ENCODE assay signal across 9 mouse cellular contexts in genomic region chr1:171279721-171280120, GRCm38 (mm10). TPM values are rescaled to one million over a fixed set of nuclear protein-coding genes. Genes with fewer than 3 reads are reported as not detected.
A peak's percentile ranks its signal among the peaks of the same experiment; 100 is the strongest.
DNase-seq lines count a peak whose midpoint lies in the region; ATAC-seq lines count a peak whose summit lies in the region.
"Had no signal": no experiment of that assay in that cellular context is flagged by ENCODE, and none has a peak within 500 bp of the region (broad histone marks: within the 10 kb centered on the region; RNA-seq: fewer than 3 reads in every experiment).

No protein-coding gene starts in this region.

- H3K4me1 ChIP-seq in megakaryocyte, embryonic 14.5 days: peaks cover 34% of the 10 kb centered on the region
- peaks cover 22% of the 10 kb centered on the region for H3K4me1 ChIP-seq in limb, embryonic 15.5 days
- peaks cover 16% of the 10 kb centered on the region for H3K4me1 ChIP-seq in stomach, embryonic 16.5 days (ENCODE audit: control insufficient read depth, insufficient read depth, low read length)

- 60% methylated on average over 5 of the region's 5 CpGs for WGBS in limb, embryonic 15.5 days
- WGBS in stomach, embryonic 16.5 days: 67% methylated on average over 5 of the region's 5 CpGs

- DNase-seq in adrenal gland, postnatal 10 days: peak; percentile 0
- DNase-seq in adrenal gland, postnatal 25 days: no peak
- DNase-seq in cerebellum, postnatal 4 days (ENCODE audit: low spot score in 2 of 2): no peak
- no peak for DNase-seq in adrenal gland, postnatal 4 days (ENCODE audit: low spot score in 2 of 2)
- DNase-seq: adrenal gland, adult 2 months had no signal

- H3K9me3 ChIP-seq in megakaryocyte, embryonic 14.5 days: no peaks in the 10 kb centered on the region
- H3K9me3 ChIP-seq in limb, embryonic 15.5 days: no peaks in the 10 kb centered on the region
- H3K9me3 ChIP-seq in stomach, embryonic 16.5 days (replicated peaks; ENCODE audit: control insufficient read depth, low read length): no peaks in the 10 kb centered on the region

- no peaks in the 10 kb centered on the region for H3K27me3 ChIP-seq in megakaryocyte, embryonic 14.5 days (replicated peaks)
- H3K27me3 ChIP-seq in limb, embryonic 15.5 days: no peaks in the 10 kb centered on the region
- H3K27me3 ChIP-seq in stomach, embryonic 16.5 days (ENCODE audit: control insufficient read depth, insufficient read depth, low read length): no peaks in the 10 kb centered on the region

- no peak overlapping the region for H3K27ac ChIP-seq in limb, embryonic 15.5 days
- no peak overlapping the region for H3K27ac ChIP-seq in stomach, embryonic 16.5 days (ENCODE audit: low read length)

- peak overlapping the region; percentile 84 for H3K4me2 ChIP-seq in limb, embryonic 15.5 days
- peak overlapping the region; percentile 63 for H3K4me2 ChIP-seq in stomach, embryonic 16.5 days (ENCODE audit: low read depth, low read length)

- H3K9ac ChIP-seq in limb, embryonic 15.5 days: peak overlapping the region; percentile 69
- peak overlapping the region; percentile 70 for H3K9ac ChIP-seq in stomach, embryonic 16.5 days (ENCODE audit: low read length)

- H3K4me3 ChIP-seq in megakaryocyte, embryonic 14.5 days (replicated peaks): peak overlapping the region; percentile 95
- peak overlapping the region; percentile 70 for H3K4me3 ChIP-seq in limb, embryonic 15.5 days
- H3K4me3 ChIP-seq in stomach, embryonic 16.5 days (replicated peaks; ENCODE audit: low read length): peak overlapping the region; percentile 78

- ATAC-seq in megakaryocyte, adult 5-6 weeks (ENCODE audit: poor library complexity, severe bottlenecking): no peak
- ATAC-seq in limb, embryonic 15.5 days (ENCODE audit: insufficient number of reproducible peaks, low FRiP score, low TSS enrichment, low read depth): no peak
- no peak for ATAC-seq in stomach, embryonic 16.5 days (ENCODE audit: insufficient read depth, low FRiP score)

- H3K36me3 ChIP-seq in megakaryocyte, embryonic 14.5 days (replicated peaks; ENCODE audit: low read length): peaks cover 71% of the 10 kb centered on the region
- peaks cover 67% of the 10 kb centered on the region for H3K36me3 ChIP-seq in limb, embryonic 15.5 days
- peaks cover 24% of the 10 kb centered on the region for H3K36me3 ChIP-seq in stomach, embryonic 16.5 days (ENCODE audit: control insufficient read depth, insufficient read depth, low read length)

RNA-seq across cellular contexts. Expression of gene Ppox, which starts 1.3 kb away (rescaled TPM):
- total RNA-seq in adrenal gland, postnatal 10 days (2021): 10 to 100 TPM; 30.8 to 43.8 TPM
- total RNA-seq in adrenal gland, postnatal 25 days (2021): 41.6 and 54.7 TPM in 2 replicates
- 17.0 and 28.8 TPM in 2 replicates for polyA plus RNA-seq in megakaryocyte, embryonic 14.5 days (2012; ENCODE audit: insufficient read depth, low replicate concordance)
- total RNA-seq in megakaryocyte, adult 5-6 weeks (2015): 26.5 and 27.4 TPM in 2 replicates
- 14.5 and 18.0 TPM in 2 replicates for total RNA-seq in megakaryocyte, adult 5-6 weeks (2017)
- polyA plus RNA-seq in limb, embryonic 15.5 days (2015; fragmentation: Nextera tagmentation; extraction: Ambion mirVana): 44.7 and 49.5 TPM in 2 replicates
- polyA plus RNA-seq in stomach, embryonic 16.5 days (2015; fragmentation: Nextera tagmentation; extraction: Ambion mirVana): 44.6 and 54.5 TPM in 2 replicates
- 10 to 100 TPM; 55.8 to 57.1 TPM for total RNA-seq in adrenal gland, postnatal 4 days (2021)

RNA-seq across cellular contexts. Expression of gene Usp21, which starts 8.1 kb away (rescaled TPM):
- total RNA-seq in adrenal gland, postnatal 10 days (2021): 10 to 100 TPM; 31.8 to 40.2 TPM
- total RNA-seq in adrenal gland, postnatal 25 days (2021): 47.8 and 50.5 TPM in 2 replicates
- polyA plus RNA-seq in megakaryocyte, embryonic 14.5 days (2012; ENCODE audit: insufficient read depth, low replicate concordance): 33.2 and 67.7 TPM in 2 replicates
- total RNA-seq in megakaryocyte, adult 5-6 weeks (2015): 41.1 and 41.9 TPM in 2 replicates
- 20.2 and 28.9 TPM in 2 replicates for total RNA-seq in megakaryocyte, adult 5-6 weeks (2017)
- 81.5 and 83.1 TPM in 2 replicates for polyA plus RNA-seq in limb, embryonic 15.5 days (2015; fragmentation: Nextera tagmentation; extraction: Ambion mirVana)
- polyA plus RNA-seq in stomach, embryonic 16.5 days (2015; fragmentation: Nextera tagmentation; extraction: Ambion mirVana): 54.9 and 59.1 TPM in 2 replicates
- 10 to 100 TPM; 51.4 to 56.0 TPM for total RNA-seq in adrenal gland, postnatal 4 days (2021)

RNA-seq across cellular contexts. Expression of gene B4galt3, which starts 9.6 kb away (rescaled TPM):
- total RNA-seq in adrenal gland, postnatal 10 days (2021): 10 to 100 TPM; 28.9 to 34.7 TPM
- 36.9 and 38.1 TPM in 2 replicates for total RNA-seq in adrenal gland, postnatal 25 days (2021)
- 20.5 and 20.6 TPM in 2 replicates for polyA plus RNA-seq in megakaryocyte, embryonic 14.5 days (2012; ENCODE audit: insufficient read depth, low replicate concordance)
- total RNA-seq in megakaryocyte, adult 5-6 weeks (2015): 17.8 and 20.4 TPM in 2 replicates
- 28.5 and 33.5 TPM in 2 replicates for total RNA-seq in megakaryocyte, adult 5-6 weeks (2017)
- polyA plus RNA-seq in limb, embryonic 15.5 days (2015; fragmentation: Nextera tagmentation; extraction: Ambion mirVana): 63.2 and 69.1 TPM in 2 replicates
- 70.6 and 71.5 TPM in 2 replicates for polyA plus RNA-seq in stomach, embryonic 16.5 days (2015; fragmentation: Nextera tagmentation; extraction: Ambion mirVana)
- total RNA-seq in adrenal gland, postnatal 4 days (2021): 10 to 100 TPM; 48.4 to 56.3 TPM

RNA-seq across cellular contexts. Expression of gene Ufc1, which starts 15.1 kb away (rescaled TPM):
- total RNA-seq in adrenal gland, postnatal 10 days (2021): 100 to 1,000 TPM; 145 to 153 TPM
- total RNA-seq in adrenal gland, postnatal 25 days (2021): 132 and 151 TPM in 2 replicates
- polyA plus RNA-seq in megakaryocyte, embryonic 14.5 days (2012; ENCODE audit: insufficient read depth, low replicate concordance): 18.6 and 97.6 TPM in 2 replicates
- 95.3 and 105 TPM in 2 replicates for total RNA-seq in megakaryocyte, adult 5-6 weeks (2015)
- total RNA-seq in megakaryocyte, adult 5-6 weeks (2017): 54.6 and 78.6 TPM in 2 replicates
- polyA plus RNA-seq in limb, embryonic 15.5 days (2015; fragmentation: Nextera tagmentation; extraction: Ambion mirVana): 113 and 116 TPM in 2 replicates
- 100 and 113 TPM in 2 replicates for polyA plus RNA-seq in stomach, embryonic 16.5 days (2015; fragmentation: Nextera tagmentation; extraction: Ambion mirVana)
- 100 to 1,000 TPM; 138 to 155 TPM for total RNA-seq in adrenal gland, postnatal 4 days (2021)

RNA-seq across cellular contexts. Expression of gene Ndufs2, which starts 28.5 kb away (rescaled TPM):
- total RNA-seq in adrenal gland, postnatal 10 days (2021): 1,000 to 10,000 TPM in 1 of 2 experiments, 100 to 1,000 TPM in 1; 996 to 1,019 TPM
- 565 and 662 TPM in 2 replicates for total RNA-seq in adrenal gland, postnatal 25 days (2021)
- polyA plus RNA-seq in megakaryocyte, embryonic 14.5 days (2012; ENCODE audit: insufficient read depth, low replicate concordance): 24.9 and 49.7 TPM in 2 replicates
- total RNA-seq in megakaryocyte, adult 5-6 weeks (2015): 235 and 245 TPM in 2 replicates
- total RNA-seq in megakaryocyte, adult 5-6 weeks (2017): 276 and 306 TPM in 2 replicates
- 217 and 252 TPM in 2 replicates for polyA plus RNA-seq in limb, embryonic 15.5 days (2015; fragmentation: Nextera tagmentation; extraction: Ambion mirVana)
- 259 and 260 TPM in 2 replicates for polyA plus RNA-seq in stomach, embryonic 16.5 days (2015; fragmentation: Nextera tagmentation; extraction: Ambion mirVana)
- 100 to 1,000 TPM; 446 to 477 TPM for total RNA-seq in adrenal gland, postnatal 4 days (2021)
